Mouse (Mus musculus) layer of hippocampus, postnatal 25 days (tissue): Measurements from ENCODE around the gene Card14. TPM values are rescaled to one million over a fixed set of nuclear protein-coding genes. Genes with fewer than 3 reads are reported as not detected.

Experiments used
- DNase-seq, 2 experiments: peaks; one replicate each; pipeline ENCODE4 v3.0.0; 2022; ENCODE audit warnings: mixed read lengths in 2 of 2, low spot score in 1 of 2; ENCODE audit errors: extremely low spot score in 1 of 2
- total RNA-seq, 2 experiments: library from RNA; stranded (reverse); gene quantifications; 2 replicates each; pipeline ENCODE4 v1.2.3; 2021

The Card14 gene
- total RNA-seq, 2 experiments from 2014 or later: 0.52 to 0.98 TPM

DNA sequence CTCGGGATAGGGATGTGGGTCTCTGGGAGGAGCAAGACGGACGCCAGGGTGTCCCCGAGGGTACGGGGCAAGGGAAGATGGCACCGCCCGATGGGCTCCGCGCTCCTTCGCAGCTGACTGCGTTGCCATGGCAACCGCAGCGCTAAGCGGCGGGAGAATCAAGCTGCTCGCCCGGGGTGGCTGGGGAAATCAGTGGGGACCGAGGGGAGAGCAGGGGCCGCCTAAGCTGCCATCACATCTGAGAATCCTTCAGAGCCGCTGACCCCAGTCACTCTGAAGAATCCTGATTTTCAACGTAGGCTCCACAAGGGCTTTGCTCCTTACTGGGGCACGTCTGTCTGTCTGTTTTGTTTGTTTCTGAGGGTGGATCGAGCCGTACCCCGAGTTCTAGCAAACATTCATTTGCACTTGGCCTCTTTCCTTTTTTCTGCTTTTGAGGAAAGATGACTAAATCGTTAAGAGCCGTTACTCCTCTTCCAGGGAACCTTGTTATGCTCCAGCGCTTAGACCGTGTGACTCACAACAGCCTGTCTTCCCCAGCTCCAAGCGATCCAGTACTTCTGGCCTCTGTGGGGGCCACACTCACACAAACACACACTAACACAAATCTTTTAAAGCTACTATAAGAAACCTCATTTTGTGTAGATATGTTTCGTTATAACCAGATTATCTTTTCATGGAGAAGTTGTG, 7.2 kb upstream of the Card14 start:
- no peak for DNase-seq

DNA sequence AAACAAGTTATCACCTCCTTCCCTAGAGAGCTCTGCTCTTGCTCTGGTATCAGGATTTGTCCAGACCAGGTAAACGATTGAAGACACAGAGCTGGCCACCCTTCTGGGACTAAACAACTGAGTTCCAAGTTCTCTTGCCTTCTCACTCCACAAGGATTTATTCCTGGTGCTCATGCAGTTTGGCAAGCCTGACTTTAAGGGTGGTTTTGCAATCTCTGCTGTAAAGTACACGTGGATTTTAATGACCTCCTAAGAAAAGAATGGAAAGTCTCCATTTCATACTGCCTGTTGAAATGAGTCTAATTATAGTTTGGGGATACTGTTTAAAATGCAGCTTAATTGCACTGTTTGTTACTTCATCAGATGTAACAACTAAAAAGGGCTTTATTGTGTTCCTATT, 6.6 kb upstream of the Card14 start:
- no peak for DNase-seq

DNA sequence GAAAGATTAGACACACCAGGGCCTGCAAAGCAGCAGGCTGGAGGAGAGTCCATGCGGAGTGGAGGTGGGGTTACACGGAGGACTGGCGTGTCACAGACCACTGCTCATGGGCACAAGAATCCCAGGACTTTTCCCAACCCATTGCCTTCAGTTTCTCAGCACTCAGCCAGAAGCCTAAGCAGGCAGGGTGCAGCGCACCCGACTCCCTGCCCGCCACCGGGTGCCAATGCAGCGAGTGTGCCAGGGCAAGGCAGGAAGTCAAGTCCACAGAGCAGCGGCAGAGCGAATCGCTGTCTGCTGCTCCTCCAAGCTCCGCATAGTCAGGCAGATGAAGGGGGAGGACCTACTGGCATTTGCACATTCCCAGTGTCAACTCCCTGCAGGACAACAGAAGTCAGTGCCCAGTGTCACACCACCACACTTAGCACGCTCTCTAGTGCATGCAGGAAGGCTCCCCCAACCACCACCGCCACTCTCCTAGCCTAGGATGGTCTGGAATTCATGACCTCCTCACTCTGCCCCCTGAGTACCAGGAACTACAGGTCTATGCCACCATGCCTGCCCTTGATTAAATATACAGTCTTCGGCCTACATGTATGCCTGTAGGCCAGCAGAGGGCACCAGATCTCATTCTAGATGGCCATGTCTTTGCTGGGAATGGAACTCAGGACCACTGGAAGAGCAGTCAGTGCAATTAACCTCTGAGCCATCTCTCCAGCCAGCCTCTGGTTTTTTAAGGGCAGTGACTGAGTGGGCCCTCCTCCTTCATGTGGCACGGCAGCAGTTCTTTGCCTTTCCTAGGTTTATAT, 2.5 kb upstream of the Card14 start:
- DNase-seq: peak in 1 of 2 experiments; percentile 58

DNA sequence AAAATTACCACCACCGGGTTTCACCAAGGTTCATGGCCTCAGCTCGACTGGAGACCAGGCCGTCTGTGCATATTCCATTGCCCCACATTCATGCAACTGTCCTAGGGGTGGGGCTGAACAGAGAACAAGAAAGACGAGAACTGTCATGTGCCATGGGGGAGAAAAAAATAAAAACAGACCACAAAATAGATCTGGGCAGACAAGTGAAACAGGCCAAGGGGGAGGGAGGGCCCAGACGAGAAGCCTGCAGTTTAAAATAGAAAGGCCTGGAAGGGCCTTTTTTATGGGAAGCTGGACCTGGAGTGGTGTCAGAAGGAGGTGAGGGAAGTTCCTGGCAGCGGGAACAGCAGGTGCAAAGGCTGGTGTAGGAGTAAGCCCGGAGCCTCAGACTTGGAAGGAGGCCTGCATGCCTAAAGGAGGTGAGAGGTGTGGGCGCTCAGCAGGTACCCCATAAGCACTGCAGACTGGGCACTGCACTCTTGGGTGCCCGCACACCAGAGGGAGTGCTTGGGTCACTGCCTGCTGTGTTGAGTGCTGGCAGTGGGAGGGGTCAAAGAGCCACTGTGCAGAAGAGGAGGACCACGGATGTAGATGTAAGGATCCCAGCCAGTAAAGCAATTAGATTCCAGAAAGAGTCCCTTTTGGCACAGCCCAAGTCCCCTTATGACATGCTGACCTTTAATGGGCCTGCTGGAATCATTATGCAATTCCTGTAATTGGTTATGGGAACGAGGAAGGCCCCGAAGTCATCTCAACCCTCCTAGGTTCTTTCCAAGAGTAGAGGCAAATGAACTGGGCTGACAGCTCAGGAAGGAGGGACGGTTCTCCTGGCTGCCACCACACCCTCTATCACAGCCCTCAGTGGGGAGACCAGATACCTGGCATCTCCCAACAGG, 558 bp upstream of the Card14 start:
- no peak for DNase-seq

DNA sequence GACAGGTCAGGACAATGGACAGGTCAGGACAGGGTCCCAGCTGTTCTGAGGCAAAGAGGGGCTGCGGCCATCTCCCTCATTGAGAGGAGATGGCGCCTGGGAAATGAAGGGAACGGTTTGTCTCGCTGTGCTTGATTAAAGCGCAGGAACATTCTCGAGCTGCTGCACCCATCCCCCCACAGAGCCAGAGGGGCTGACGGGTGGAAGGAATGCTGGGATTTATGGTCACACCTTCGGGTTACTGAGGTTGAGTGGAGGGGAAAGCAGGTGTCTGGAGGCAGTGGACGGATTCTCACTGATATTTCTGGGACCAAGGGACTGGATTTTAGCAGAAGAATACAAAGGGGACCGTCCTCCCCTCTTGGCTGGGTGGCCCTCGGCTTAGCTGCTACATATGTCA, 348 bp downstream of the Card14 start:
- no peak for DNase-seq

GRCm38 (mm10) chr11:119310621-119311020, 3.1 kb downstream of the Card14 start:
- no peak for DNase-seq

DNA sequence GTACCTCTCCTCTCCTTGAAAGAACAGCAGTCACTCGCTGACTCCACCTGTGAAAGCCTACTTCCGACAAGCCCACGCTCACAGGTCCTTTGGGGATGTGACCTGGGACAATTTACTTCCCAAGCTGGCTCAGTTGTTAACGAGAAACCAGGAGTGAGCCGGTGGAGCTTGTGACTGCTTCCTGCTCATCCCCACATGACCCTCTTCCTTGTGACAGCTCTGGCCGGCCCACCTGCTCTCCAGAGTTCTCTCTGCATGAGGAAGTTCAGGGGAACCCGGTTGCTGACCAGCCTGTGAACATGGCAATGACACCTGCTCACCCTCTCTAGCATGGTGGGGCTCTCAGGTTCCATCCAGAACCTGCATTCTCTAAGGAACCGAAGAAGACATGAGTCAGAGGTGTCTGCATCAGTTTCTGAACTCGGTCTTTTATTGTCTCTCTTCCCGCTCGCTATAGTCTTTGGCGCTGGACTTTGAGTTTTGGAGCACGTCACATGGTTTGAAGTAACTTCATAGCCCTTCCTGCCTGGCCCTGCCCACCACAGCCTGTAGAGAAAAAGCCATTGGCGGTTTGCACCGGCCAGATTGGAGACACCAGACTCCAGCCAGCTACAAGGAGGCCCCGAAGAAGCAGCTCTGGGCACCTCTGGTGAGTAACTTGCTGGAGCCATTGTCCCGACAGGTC, 6.8 kb downstream of the Card14 start:
- no peak for DNase-seq

GRCm38 (mm10) chr11:119316720-119317119, 9.2 kb downstream of the Card14 start:
- no peak for DNase-seq

- no peak for DNase-seq
Observed at GRCm38 (mm10) chr11:119322521-119322920, 15.0 kb downstream of the Card14 start.

- DNase-seq: no peak
Observed at GRCm38 (mm10) chr11:119325068-119325467, 17.5 kb downstream of the Card14 start.

GRCm38 (mm10) chr11:119330592-119330991, 23.0 kb downstream of the Card14 start:
- no peak for DNase-seq

GRCm38 (mm10) chr11:119331970-119332369, 24.4 kb downstream of the Card14 start:
- DNase-seq: no peak

GRCm38 (mm10) chr11:119338271-119339059, 30.9 kb downstream of the Card14 start:
- DNase-seq: no peak

DNA sequence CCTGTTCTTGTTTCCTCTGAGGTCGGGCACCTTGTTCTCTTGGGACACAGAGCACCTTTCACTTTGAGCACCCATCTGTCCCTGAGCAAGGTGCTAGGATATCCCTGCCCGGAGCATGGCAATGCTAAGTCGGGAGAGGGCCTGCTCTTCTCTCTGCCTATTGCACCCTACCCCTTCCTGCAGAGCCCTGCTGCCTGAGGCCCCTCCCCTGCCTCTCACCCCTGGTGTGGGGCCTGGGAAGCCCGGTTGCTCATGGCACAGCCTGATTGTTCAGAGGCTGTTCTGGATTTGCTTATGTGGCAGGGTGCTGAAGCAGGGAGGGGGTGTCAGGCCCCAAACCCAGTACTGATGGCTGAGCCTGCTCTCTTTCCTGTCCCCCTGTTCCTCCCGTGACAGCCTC, 31.6 kb downstream of the Card14 start:
- no peak for DNase-seq

GRCm38 (mm10) chr11:119339637-119340036, 32.1 kb downstream of the Card14 start:
- peak; percentile 54 to 80 for DNase-seq

GRCm38 (mm10) chr11:119344178-119344577, 36.6 kb downstream of the Card14 start:
- DNase-seq: no peak

DNA sequence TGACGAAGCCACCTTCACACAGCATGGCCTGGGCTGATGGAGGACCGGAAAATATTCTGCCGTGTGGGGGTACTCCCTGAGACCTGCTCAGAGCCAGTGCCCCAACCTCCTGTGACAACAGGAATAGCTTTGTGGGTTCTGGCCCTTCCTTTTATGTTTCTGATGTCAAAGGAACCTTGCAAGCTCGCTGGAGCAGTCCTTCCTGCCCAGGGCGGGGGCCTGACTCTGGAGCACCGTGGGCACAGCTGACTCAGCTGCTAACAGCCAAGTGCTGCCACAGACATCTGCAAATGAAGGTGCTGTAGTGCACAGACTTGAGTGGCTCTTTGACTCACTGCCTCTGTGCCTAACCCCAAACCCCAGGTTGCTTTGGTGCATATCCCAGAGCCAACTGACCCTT, 37.3 kb downstream of the Card14 start:
- DNase-seq: no peak

DNA sequence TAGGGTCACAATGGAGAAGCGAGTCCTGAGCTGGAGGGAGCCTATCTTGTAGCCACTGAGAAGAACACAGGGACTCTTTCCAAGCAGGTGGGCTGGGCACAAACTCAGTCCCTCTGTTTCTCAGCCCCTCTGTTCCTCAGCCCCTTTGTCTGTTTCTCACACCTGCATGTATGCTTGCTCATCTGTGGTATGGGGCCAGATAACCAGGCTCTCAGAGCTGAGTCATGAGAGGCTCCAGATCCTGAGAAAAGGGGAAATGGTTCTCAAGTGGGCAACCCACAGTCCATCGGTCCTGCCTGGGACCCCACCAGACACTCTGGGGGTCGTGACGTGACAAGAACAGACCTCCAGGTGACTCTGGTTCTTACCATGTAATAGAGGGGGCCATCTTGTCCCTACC, 39.6 kb downstream of the Card14 start:
- no peak for DNase-seq

- DNase-seq: no peak
Observed at GRCm38 (mm10) chr11:119352113-119352512, 44.5 kb downstream of the Card14 start.

DNA sequence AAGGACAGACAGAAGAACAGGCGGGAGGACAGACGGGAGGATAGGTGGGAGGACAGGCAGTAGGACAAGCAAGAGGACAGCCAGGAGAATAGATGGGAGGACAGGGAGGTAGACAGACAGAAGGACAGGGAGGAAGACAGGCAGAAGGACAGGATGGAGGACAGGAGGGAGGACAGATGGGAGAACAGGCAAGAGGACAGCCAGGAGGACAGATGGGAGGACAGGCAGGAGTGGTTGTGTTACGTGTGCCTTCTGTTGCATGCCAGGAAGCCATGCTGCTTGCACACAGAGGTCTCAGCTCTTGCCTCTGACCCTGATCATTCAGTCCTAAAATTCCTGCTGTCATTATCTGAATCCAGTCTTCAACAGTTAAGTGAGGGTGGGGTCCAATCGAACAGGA, 46.4 kb downstream of the Card14 start:
- no peak for DNase-seq
